Mouse (Mus musculus): ENCODE measurements at regions not wholly inside any gene's neighbourhood (a gene's known extent, or its start where the extent isn't known, plus 50 kb on each side); places are given as distances from the start of the nearest gene placed in this dataset.

- DNase-seq = no peak
Observed at GRCm38 (mm10) chr12:79906738-79907365, 206.0 kb downstream of the Zfp36l1 start.

- no peak for DNase-seq
Observed at GRCm38 (mm10) chr12:79905828-79906737, 206.7 kb downstream of the Zfp36l1 start.

GRCm38 (mm10) chr12:79904913-79905549 lies 207.8 kb downstream of the Zfp36l1 start:
- no peak for DNase-seq

- no peak for DNase-seq
Observed at GRCm38 (mm10) chr12:79902761-79903160, 210.1 kb downstream of the Zfp36l1 start.

GRCm38 (mm10) chr12:79902163-79902562 lies 210.7 kb downstream of the Zfp36l1 start:
- DNase-seq = no peak

GRCm38 (mm10) chr12:79898198-79898930 lies 214.4 kb downstream of the Zfp36l1 start:
- no peak for DNase-seq

GRCm38 (mm10) chr12:79895975-79896374 lies 216.8 kb downstream of the Zfp36l1 start:
- DNase-seq = no peak

- DNase-seq = no peak
Observed at GRCm38 (mm10) chr12:79895324-79895723, 217.5 kb downstream of the Zfp36l1 start.

- DNase-seq = no peak
Observed at GRCm38 (mm10) chr12:79892871-79893270, 219.9 kb downstream of the Zfp36l1 start.

GRCm38 (mm10) chr12:79891942-79892341 lies 220.9 kb downstream of the Zfp36l1 start:
- DNase-seq = no peak

- DNase-seq = no peak
Observed at GRCm38 (mm10) chr12:79890887-79891286, 221.9 kb downstream of the Zfp36l1 start.

- DNase-seq = no peak
Observed at GRCm38 (mm10) chr12:79890291-79890690, 222.5 kb downstream of the Zfp36l1 start.

- no peak for DNase-seq
Observed at GRCm38 (mm10) chr12:79888812-79889211, 224.0 kb downstream of the Zfp36l1 start.

GRCm38 (mm10) chr12:79888086-79888485 lies 224.7 kb downstream of the Zfp36l1 start:
- DNase-seq = no peak

GRCm38 (mm10) chr12:79887225-79887886 lies 225.5 kb downstream of the Zfp36l1 start:
- peak; percentile 17 to 20 for DNase-seq

GRCm38 (mm10) chr12:79886494-79886893 lies 226.3 kb downstream of the Zfp36l1 start:
- no peak for DNase-seq

- no peak for DNase-seq
Observed at GRCm38 (mm10) chr12:79885286-79885685, 227.5 kb downstream of the Zfp36l1 start.

GRCm38 (mm10) chr12:79883651-79884050 lies 229.2 kb downstream of the Zfp36l1 start:
- DNase-seq = no peak

GRCm38 (mm10) chr12:79880751-79881261 lies 232.0 kb downstream of the Zfp36l1 start:
- no peak for DNase-seq

- no peak for DNase-seq
Observed at GRCm38 (mm10) chr12:79880346-79880745, 232.5 kb downstream of the Zfp36l1 start.

- DNase-seq = no peak
Observed at GRCm38 (mm10) chr12:79879918-79880273, 232.9 kb downstream of the Zfp36l1 start.

Data from cerebellum, postnatal 36 days (tissue).